29 mouse cellular contexts compared by ENCODE assay signal in genomic region chr5:115057153-115057552, GRCm38 (mm10). TPM values are rescaled to one million over a fixed set of nuclear protein-coding genes. Genes with fewer than 3 reads are reported as not detected.
DNase-seq lines count a peak whose midpoint lies in the region; ATAC-seq and TF ChIP-seq lines count a peak whose summit lies in the region.
"Had no signal": no experiment of that assay in that cellular context is flagged by ENCODE, and none has a peak within 500 bp of the region (broad histone marks: within the 10 kb centered on the region; RNA-seq: fewer than 3 reads in every experiment).

No protein-coding gene starts in this region.

- no peak for DNase-seq in heart, adult 9 months (ENCODE audit: low spot score in 2 of 2)
- no peak for DNase-seq in midbrain, postnatal 0 days (ENCODE audit: low spot score)
- DNase-seq in cerebellum, postnatal 10 days, result no peak
- DNase-seq: adrenal gland, postnatal 14 days; cerebellum, adult 18-20 months; cerebellum, postnatal 25 days; gastrocnemius, postnatal 25 days; heart, postnatal 4 days; right cerebral cortex, adult 18-20 months; right cerebral cortex, postnatal 4 days; thymus, postnatal 36 days had no signal

- H3K27ac ChIP-seq in heart, embryonic 11.5 days (ENCODE audit: low read depth, low read length), result 0 out of 2 replicates have a peak overlapping the region, but pooled peaks have one; percentile 64
- H3K27ac ChIP-seq in liver, embryonic 15.5 days (replicated peaks), result peak overlapping the region; percentile 85
- no peak overlapping the region for H3K27ac ChIP-seq in midbrain, postnatal 0 days (ENCODE audit: low read depth, low read length)
- H3K27ac ChIP-seq in kidney, embryonic 16.5 days (ENCODE audit: low read length), result no peak overlapping the region
- H3K27ac ChIP-seq: embryonic facial prominence, embryonic 15.5 days; forebrain, embryonic 12.5 days; heart, embryonic 15.5 days; hindbrain, embryonic 15.5 days; limb, embryonic 10.5 days; macrophage; neural tube, embryonic 15.5 days; stomach, embryonic 15.5 days had no signal

- 0 out of 2 replicates have a peak, but pooled peaks have one; percentile 43 for ATAC-seq in heart, embryonic 11.5 days (replicated peaks; ENCODE audit: insufficient number of reproducible peaks, low FRiP score, low TSS enrichment)
- peak; percentile 77 for ATAC-seq in erythroid progenitor cell, adult 5-6 weeks (replicated peaks; ENCODE audit: low FRiP score, poor library complexity, severe bottlenecking)
- peak; percentile 63 for ATAC-seq in liver, embryonic 15.5 days (ENCODE audit: insufficient read depth)
- ATAC-seq in midbrain, postnatal 0 days (ENCODE audit: low FRiP score), result no peak
- ATAC-seq in kidney, embryonic 16.5 days (ENCODE audit: low FRiP score, low TSS enrichment), result no peak
- ATAC-seq: lung, postnatal 0 days had no signal

- no peaks in the 10 kb centered on the region for H3K9me3 ChIP-seq in heart, embryonic 11.5 days (replicated peaks; ENCODE audit: control insufficient read depth, low read length)
- no peaks in the 10 kb centered on the region for H3K9me3 ChIP-seq in liver, embryonic 15.5 days (replicated peaks)
- no peaks in the 10 kb centered on the region for H3K9me3 ChIP-seq in midbrain, postnatal 0 days (ENCODE audit: low read length)
- no peaks in the 10 kb centered on the region for H3K9me3 ChIP-seq in kidney, embryonic 16.5 days (ENCODE audit: low read length)
- H3K9me3 ChIP-seq: embryonic facial prominence, embryonic 15.5 days; forebrain, embryonic 12.5 days; heart, embryonic 15.5 days; hindbrain, embryonic 15.5 days; limb, embryonic 10.5 days; neural tube, embryonic 15.5 days; stomach, embryonic 15.5 days had no signal

- H3K9ac ChIP-seq in heart, embryonic 11.5 days (ENCODE audit: low read depth, low read length), result no peak overlapping the region
- no peak overlapping the region for H3K9ac ChIP-seq in liver, embryonic 15.5 days
- H3K9ac ChIP-seq in midbrain, postnatal 0 days (replicated peaks; ENCODE audit: low read length, poor library complexity, severe bottlenecking), result no peak overlapping the region
- no peak overlapping the region for H3K9ac ChIP-seq in kidney, embryonic 16.5 days (replicated peaks; ENCODE audit: low read length)
- H3K9ac ChIP-seq: embryonic facial prominence, embryonic 15.5 days; forebrain, embryonic 12.5 days; heart, embryonic 15.5 days; hindbrain, embryonic 15.5 days; neural tube, embryonic 15.5 days; stomach, embryonic 15.5 days had no signal

- no peaks in the 10 kb centered on the region for H3K27me3 ChIP-seq in heart, embryonic 11.5 days (ENCODE audit: control insufficient read depth, insufficient read depth, low read length)
- no peaks in the 10 kb centered on the region for H3K27me3 ChIP-seq in liver, embryonic 15.5 days
- no peaks in the 10 kb centered on the region for H3K27me3 ChIP-seq in midbrain, postnatal 0 days (ENCODE audit: insufficient read depth, low read length)
- H3K27me3 ChIP-seq in kidney, embryonic 16.5 days (ENCODE audit: insufficient read depth, low read length), result no peaks in the 10 kb centered on the region
- H3K27me3 ChIP-seq: embryonic facial prominence, embryonic 15.5 days; forebrain, embryonic 12.5 days; heart, embryonic 15.5 days; hindbrain, embryonic 15.5 days; neural tube, embryonic 15.5 days; stomach, embryonic 15.5 days had no signal

- H3K4me3 ChIP-seq in heart, embryonic 11.5 days (ENCODE audit: low read depth, low read length), result no peak overlapping the region
- H3K4me3 ChIP-seq in liver, embryonic 15.5 days (replicated peaks), result no peak overlapping the region
- H3K4me3 ChIP-seq in midbrain, postnatal 0 days (ENCODE audit: low read depth, low read length), result no peak overlapping the region
- no peak overlapping the region for H3K4me3 ChIP-seq in kidney, embryonic 16.5 days (ENCODE audit: low read length)
- H3K4me3 ChIP-seq: embryonic facial prominence, embryonic 15.5 days; forebrain, embryonic 12.5 days; heart, embryonic 15.5 days; hindbrain, embryonic 15.5 days; limb, embryonic 10.5 days; neural tube, embryonic 15.5 days; stomach, embryonic 15.5 days had no signal

- no peak overlapping the region for H3K4me2 ChIP-seq in heart, embryonic 11.5 days
- peak overlapping the region; percentile 25 for H3K4me2 ChIP-seq in liver, embryonic 15.5 days
- H3K4me2 ChIP-seq in midbrain, postnatal 0 days (ENCODE audit: low read depth, low read length, poor library complexity, severe bottlenecking), result no peak overlapping the region
- no peak overlapping the region for H3K4me2 ChIP-seq in kidney, embryonic 16.5 days (replicated peaks; ENCODE audit: low read depth, low read length)
- H3K4me2 ChIP-seq: embryonic facial prominence, embryonic 15.5 days; forebrain, embryonic 12.5 days; heart, embryonic 15.5 days; hindbrain, embryonic 15.5 days; midbrain, embryonic 11.5 days; neural tube, embryonic 15.5 days; stomach, embryonic 15.5 days had no signal

- TF ChIP-seq CTCF in midbrain, postnatal 0 days (IDR thresholded peaks at IDR 0.05), result no peak

- no peaks in the 10 kb centered on the region for H3K36me3 ChIP-seq in heart, embryonic 11.5 days (ENCODE audit: control insufficient read depth, insufficient read depth, low read length)
- peaks cover 8% of the 10 kb centered on the region for H3K36me3 ChIP-seq in liver, embryonic 15.5 days (replicated peaks)
- no peaks in the 10 kb centered on the region for H3K36me3 ChIP-seq in midbrain, postnatal 0 days (ENCODE audit: insufficient read depth, low read length)
- peaks cover 5% of the 10 kb centered on the region; the same call in 1 of the 2 replicates for H3K36me3 ChIP-seq in kidney, embryonic 16.5 days (ENCODE audit: insufficient read depth, low read length)
- H3K36me3 ChIP-seq: forebrain, embryonic 12.5 days; hindbrain, embryonic 15.5 days; neural tube, embryonic 15.5 days had no signal

- WGBS in heart, embryonic 11.5 days (ENCODE audit: insufficient replicate concordance), result 84% methylated on average over 4 of the region's 4 CpGs
- 23% methylated on average over 4 of the region's 4 CpGs for WGBS in liver, embryonic 15.5 days (ENCODE audit: insufficient replicate concordance)
- 97% methylated on average over 4 of the region's 4 CpGs for WGBS in midbrain, postnatal 0 days
- WGBS in kidney, embryonic 16.5 days, result 96% methylated on average over 4 of the region's 4 CpGs

- H3K4me1 ChIP-seq in heart, embryonic 11.5 days (ENCODE audit: control insufficient read depth, insufficient read depth, low read length), result peaks cover 38% of the 10 kb centered on the region
- H3K4me1 ChIP-seq in liver, embryonic 15.5 days (replicated peaks), result peaks cover 98% of the 10 kb centered on the region
- H3K4me1 ChIP-seq in midbrain, postnatal 0 days (ENCODE audit: insufficient read depth, low read length), result no peaks in the 10 kb centered on the region
- H3K4me1 ChIP-seq in kidney, embryonic 16.5 days (ENCODE audit: insufficient read depth, low read length), result peaks cover 21% of the 10 kb centered on the region

RNA-seq across cellular contexts. Expression of gene Gm10401, which starts 40.9 kb away (rescaled TPM):
- 19.1 and 19.2 TPM in 2 replicates for polyA plus RNA-seq in heart, embryonic 11.5 days (2014; fragmentation: Nextera tagmentation; extraction: Ambion mirVana)
- total RNA-seq in erythroid progenitor cell, adult 5-6 weeks (2015; ENCODE audit: low replicate concordance), result not detected in 2 replicates
- 1.2 and 5.8 TPM in 2 replicates for total RNA-seq in erythroid progenitor cell, adult 5-6 weeks (2017; ENCODE audit: low replicate concordance)
- polyA plus RNA-seq in liver, embryonic 15.5 days (2015; fragmentation: Nextera tagmentation; extraction: Ambion mirVana), result 7.9 and 11.4 TPM in 2 replicates
- total RNA-seq in midbrain, postnatal 0 days (2014; rRNA removed), result not detected in 2 replicates
- 42.9 and 44.1 TPM in 2 replicates for polyA plus RNA-seq in midbrain, postnatal 0 days (2015; fragmentation: Nextera tagmentation; extraction: Ambion mirVana)
- 28.2 and 34.7 TPM in 2 replicates for polyA plus RNA-seq in kidney, embryonic 16.5 days (2015; fragmentation: Nextera tagmentation; extraction: Ambion mirVana)
- total RNA-seq: adrenal gland, postnatal 14 days; gastrocnemius, postnatal 25 days; heart, adult 18-20 months; heart, postnatal 4 days; layer of hippocampus, postnatal 14 days; left cerebral cortex, adult 8-10 months; liver, adult 2 months had no signal

RNA-seq across cellular contexts. Expression of gene Sppl3, which starts 46.2 kb away (rescaled TPM):
- 15.5 and 18.6 TPM in 2 replicates for polyA plus RNA-seq in heart, embryonic 11.5 days (2014; fragmentation: Nextera tagmentation; extraction: Ambion mirVana)
- total RNA-seq in erythroid progenitor cell, adult 5-6 weeks (2015; ENCODE audit: low replicate concordance), result 69.2 and 99.5 TPM in 2 replicates
- total RNA-seq in erythroid progenitor cell, adult 5-6 weeks (2017; ENCODE audit: low replicate concordance), result 73.7 and 92.4 TPM in 2 replicates
- polyA plus RNA-seq in liver, embryonic 15.5 days (2015; fragmentation: Nextera tagmentation; extraction: Ambion mirVana), result 7.9 and 12.1 TPM in 2 replicates
- total RNA-seq in midbrain, postnatal 0 days (2014; rRNA removed), result 153 TPM in 2 replicates
- 34.9 and 37.1 TPM in 2 replicates for polyA plus RNA-seq in midbrain, postnatal 0 days (2015; fragmentation: Nextera tagmentation; extraction: Ambion mirVana)
- polyA plus RNA-seq in kidney, embryonic 16.5 days (2015; fragmentation: Nextera tagmentation; extraction: Ambion mirVana), result 12.3 and 13.6 TPM in 2 replicates

Comparison
In these comparisons a context has a peak if more than half of its experiments do, and no peak if none do; other contexts are left out.
1. ATAC-seq: peak in heart, embryonic 11.5 days (single experiment), erythroid progenitor cell, adult 5-6 weeks (single experiment) and liver, embryonic 15.5 days (single experiment); none in midbrain, postnatal 0 days (single experiment) and kidney, embryonic 16.5 days (single experiment).
2. H3K27ac ChIP-seq: peak in heart, embryonic 11.5 days (single experiment) and liver, embryonic 15.5 days (single experiment); none in midbrain, postnatal 0 days (single experiment) and kidney, embryonic 16.5 days (single experiment).